14 mouse cellular contexts compared by ENCODE assay signal in genomic region chr17:14961557-14962154, GRCm38 (mm10). TPM values are rescaled to one million over a fixed set of nuclear protein-coding genes. Genes with fewer than 3 reads are reported as not detected.
A peak's percentile ranks its signal among the peaks of the same experiment; 100 is the strongest.
DNase-seq lines count a peak whose midpoint lies in the region; ATAC-seq and TF ChIP-seq lines count a peak whose summit lies in the region.
"Not testable (repeated sequence)": the region's sequence is repeated elsewhere in the genome, so short reads cannot be mapped to it uniquely, and the experiment has no call there.
"Had no signal": no experiment of that assay in that cellular context is flagged by ENCODE, and none has a peak within 500 bp of the region (broad histone marks: within the 10 kb centered on the region; RNA-seq: fewer than 3 reads in every experiment).

No protein-coding gene starts in this region.

- H3K9ac ChIP-seq in embryonic facial prominence, embryonic 13.5 days; forebrain, postnatal 0 days; hindbrain, embryonic 11.5 days (ENCODE audit: low read depth, low read length); intestine, postnatal 0 days (ENCODE audit: low read depth, low read length); liver, embryonic 12.5 days; neural tube, embryonic 11.5 days (ENCODE audit: low read length): not testable (repeated sequence)

- H3K4me3 ChIP-seq in embryonic facial prominence, embryonic 13.5 days; forebrain, postnatal 0 days (ENCODE audit: low read depth, low read length); hindbrain, embryonic 11.5 days (ENCODE audit: low read depth, low read length); intestine, postnatal 0 days (ENCODE audit: low read depth, low read length); liver, embryonic 12.5 days; neural tube, embryonic 11.5 days (ENCODE audit: low read depth, low read length): not testable (repeated sequence)

- H3K9me3 ChIP-seq in embryonic facial prominence, embryonic 13.5 days; forebrain, postnatal 0 days (ENCODE audit: low read length); hindbrain, embryonic 11.5 days (ENCODE audit: control insufficient read depth, low read length); intestine, postnatal 0 days (ENCODE audit: control insufficient read depth); liver, embryonic 12.5 days (replicated peaks); neural tube, embryonic 11.5 days (ENCODE audit: control insufficient read depth, low read length): not testable (repeated sequence)

- H3K36me3 ChIP-seq in embryonic facial prominence, embryonic 13.5 days = peaks cover 11% of the 10 kb centered on the region
- H3K36me3 ChIP-seq in forebrain, postnatal 0 days (ENCODE audit: insufficient read depth); hindbrain, embryonic 11.5 days (ENCODE audit: control insufficient read depth, insufficient read depth, low read length); intestine, postnatal 0 days (ENCODE audit: control insufficient read depth, insufficient read depth); neural tube, embryonic 11.5 days (ENCODE audit: control insufficient read depth, insufficient read depth, low read length): not testable (repeated sequence)
- H3K36me3 ChIP-seq in liver, embryonic 12.5 days = peaks cover 19% of the 10 kb centered on the region

- WGBS in embryonic facial prominence, embryonic 13.5 days = no CpG with 5 or more reads among the region's 44 CpGs
- WGBS in forebrain, postnatal 0 days = no CpG with 5 or more reads among the region's 44 CpGs
- no CpG with 5 or more reads among the region's 44 CpGs for WGBS in hindbrain, embryonic 11.5 days
- WGBS in intestine, postnatal 0 days = no CpG with 5 or more reads among the region's 44 CpGs
- WGBS in liver, embryonic 12.5 days (ENCODE audit: insufficient replicate concordance) = no CpG with 5 or more reads among the region's 44 CpGs
- WGBS in neural tube, embryonic 11.5 days = no CpG with 5 or more reads among the region's 44 CpGs

- H3K27me3 ChIP-seq in embryonic facial prominence, embryonic 13.5 days; forebrain, postnatal 0 days (ENCODE audit: insufficient read depth, low read length); hindbrain, embryonic 11.5 days (ENCODE audit: control insufficient read depth, insufficient read depth, low read length); intestine, postnatal 0 days (replicated peaks; ENCODE audit: control insufficient read depth, insufficient read depth, low read length); liver, embryonic 12.5 days (replicated peaks); neural tube, embryonic 11.5 days (ENCODE audit: control insufficient read depth, insufficient read depth, low read length): not testable (repeated sequence)

- not testable (repeated sequence) for H3K27ac ChIP-seq in embryonic facial prominence, embryonic 13.5 days; forebrain, postnatal 0 days (ENCODE audit: low read depth, low read length); hindbrain, embryonic 11.5 days (ENCODE audit: low read depth, low read length); intestine, postnatal 0 days (ENCODE audit: low read depth, low read length); liver, embryonic 12.5 days; neural tube, embryonic 11.5 days (ENCODE audit: low read depth, low read length)

- H3K4me2 ChIP-seq in embryonic facial prominence, embryonic 13.5 days; forebrain, postnatal 0 days (ENCODE audit: low read depth); hindbrain, embryonic 11.5 days (replicated peaks; ENCODE audit: low read depth, low read length); intestine, postnatal 0 days (replicated peaks; ENCODE audit: low read depth); liver, embryonic 12.5 days; neural tube, embryonic 11.5 days (ENCODE audit: low read depth): not testable (repeated sequence)

- ATAC-seq in embryonic facial prominence, embryonic 13.5 days (ENCODE audit: insufficient number of reproducible peaks, insufficient read depth, low FRiP score, low TSS enrichment, low read depth) = peak; percentile 90
- ATAC-seq in forebrain, postnatal 0 days = peak; percentile 94
- peak; percentile 92 for ATAC-seq in hindbrain, embryonic 11.5 days (ENCODE audit: low FRiP score)
- peak; percentile 62 for ATAC-seq in intestine, postnatal 0 days
- peak; percentile 65 for ATAC-seq in liver, embryonic 12.5 days
- ATAC-seq in megakaryocyte progenitor cell, adult 5-6 weeks (replicated peaks; ENCODE audit: poor library complexity) = peak; percentile 59
- peak; percentile 89 for ATAC-seq in neural tube, embryonic 11.5 days (ENCODE audit: insufficient read depth, low FRiP score, low TSS enrichment)

- DNase-seq in forebrain, postnatal 0 days; hindbrain, embryonic 11.5 days (ENCODE audit: low spot score); neural tube, embryonic 11.5 days (ENCODE audit: low spot score): not testable (repeated sequence)

- peaks cover 11% of the 10 kb centered on the region for H3K4me1 ChIP-seq in embryonic facial prominence, embryonic 13.5 days
- H3K4me1 ChIP-seq in forebrain, postnatal 0 days (ENCODE audit: insufficient read depth); hindbrain, embryonic 11.5 days (replicated peaks; ENCODE audit: control insufficient read depth, insufficient read depth, low read length); intestine, postnatal 0 days (replicated peaks; ENCODE audit: control insufficient read depth, insufficient read depth, low read length); neural tube, embryonic 11.5 days (ENCODE audit: control insufficient read depth, insufficient read depth, low read length): not testable (repeated sequence)
- H3K4me1 ChIP-seq in liver, embryonic 12.5 days = peaks cover 30% of the 10 kb centered on the region

- TF ChIP-seq CTCF in forebrain, postnatal 0 days (IDR thresholded peaks at IDR 0.05; ENCODE audit: low read depth); intestine, postnatal 0 days (IDR thresholded peaks at IDR 0.05; ENCODE audit: low read depth): not testable (repeated sequence)

RNA-seq across cellular contexts. Expression of gene Phf10, which starts 0.6 kb away (rescaled TPM):
- polyA plus RNA-seq in embryonic facial prominence, embryonic 13.5 days (2015; fragmentation: Nextera tagmentation; extraction: Ambion mirVana) = 33.5 and 36.0 TPM in 2 replicates
- total RNA-seq in forebrain, postnatal 0 days (2014; rRNA removed) = 59.3 and 61.7 TPM in 2 replicates
- polyA plus RNA-seq in forebrain, postnatal 0 days (2015; fragmentation: Nextera tagmentation; extraction: Ambion mirVana) = 12.0 and 13.2 TPM in 2 replicates
- polyA plus RNA-seq in hindbrain, embryonic 11.5 days (2014; fragmentation: Nextera tagmentation; extraction: Ambion mirVana) = 32.0 and 39.2 TPM in 2 replicates
- polyA plus RNA-seq in intestine, postnatal 0 days (2015; fragmentation: Nextera tagmentation; extraction: Ambion mirVana) = 27.9 and 29.3 TPM in 2 replicates
- polyA plus RNA-seq in liver, embryonic 12.5 days (2016; fragmentation: Nextera tagmentation; extraction: Ambion mirVana) = 119 TPM in 2 replicates
- 204 and 222 TPM in 2 replicates for total RNA-seq in megakaryocyte progenitor cell, adult 5-6 weeks (2015)
- 73.0 and 85.0 TPM in 2 replicates for total RNA-seq in megakaryocyte progenitor cell, adult 5-6 weeks (2017)
- 34.2 and 37.0 TPM in 2 replicates for polyA plus RNA-seq in neural tube, embryonic 11.5 days (2014; fragmentation: Nextera tagmentation; extraction: Ambion mirVana)

RNA-seq across cellular contexts. Expression of gene 9030025P20Rik, which starts 16.6 kb away (rescaled TPM):
- 9.6 and 11.3 TPM in 2 replicates for polyA plus RNA-seq in embryonic facial prominence, embryonic 13.5 days (2015; fragmentation: Nextera tagmentation; extraction: Ambion mirVana)
- 8.3 and 8.9 TPM in 2 replicates for total RNA-seq in forebrain, postnatal 0 days (2014; rRNA removed)
- 4.9 and 7.6 TPM in 2 replicates for polyA plus RNA-seq in forebrain, postnatal 0 days (2015; fragmentation: Nextera tagmentation; extraction: Ambion mirVana)
- 10.1 and 13.0 TPM in 2 replicates for polyA plus RNA-seq in hindbrain, embryonic 11.5 days (2014; fragmentation: Nextera tagmentation; extraction: Ambion mirVana)
- polyA plus RNA-seq in intestine, postnatal 0 days (2015; fragmentation: Nextera tagmentation; extraction: Ambion mirVana) = 6.8 and 7.3 TPM in 2 replicates
- polyA plus RNA-seq in liver, embryonic 12.5 days (2016; fragmentation: Nextera tagmentation; extraction: Ambion mirVana) = 6.2 and 7.1 TPM in 2 replicates
- total RNA-seq in megakaryocyte progenitor cell, adult 5-6 weeks (2015) = 3.7 and 4.0 TPM in 2 replicates
- 4.7 and 7.6 TPM in 2 replicates for total RNA-seq in megakaryocyte progenitor cell, adult 5-6 weeks (2017)
- 6.6 and 8.2 TPM in 2 replicates for polyA plus RNA-seq in neural tube, embryonic 11.5 days (2014; fragmentation: Nextera tagmentation; extraction: Ambion mirVana)

RNA-seq across cellular contexts. Expression of gene Gm3417, which starts 16.9 kb away (rescaled TPM):
- not detected in 2 replicates for polyA plus RNA-seq in embryonic facial prominence, embryonic 13.5 days (2015; fragmentation: Nextera tagmentation; extraction: Ambion mirVana)
- not detected in 2 replicates for total RNA-seq in forebrain, postnatal 0 days (2014; rRNA removed)
- 2.9 and 4.0 TPM in 2 replicates for polyA plus RNA-seq in forebrain, postnatal 0 days (2015; fragmentation: Nextera tagmentation; extraction: Ambion mirVana)
- 0.54 and 1.2 TPM in 2 replicates for polyA plus RNA-seq in hindbrain, embryonic 11.5 days (2014; fragmentation: Nextera tagmentation; extraction: Ambion mirVana)
- 0.65 and 3.1 TPM in 2 replicates for polyA plus RNA-seq in intestine, postnatal 0 days (2015; fragmentation: Nextera tagmentation; extraction: Ambion mirVana)
- 0.97 and 2.9 TPM in 2 replicates for polyA plus RNA-seq in liver, embryonic 12.5 days (2016; fragmentation: Nextera tagmentation; extraction: Ambion mirVana)
- total RNA-seq in megakaryocyte progenitor cell, adult 5-6 weeks (2015) = 0.24 and 0.52 TPM in 2 replicates
- total RNA-seq in megakaryocyte progenitor cell, adult 5-6 weeks (2017) = 1.1 TPM in 1 of 2 replicates, not detected in the other
- polyA plus RNA-seq in neural tube, embryonic 11.5 days (2014; fragmentation: Nextera tagmentation; extraction: Ambion mirVana) = not detected in 2 replicates
- total RNA-seq: adrenal gland, adult 18-20 months; gastrocnemius, postnatal 36 days; heart, postnatal 25 days; left cerebral cortex, postnatal 14 days had no signal
- polyA plus RNA-seq: brain, embryonic 14.5 days; frontal cortex, adult 2 months; urinary bladder, adult 2 months had no signal

RNA-seq across cellular contexts. Expression of gene 1600012H06Rik, which starts 18.7 kb away (rescaled TPM):
- 32.7 and 32.8 TPM in 2 replicates for polyA plus RNA-seq in embryonic facial prominence, embryonic 13.5 days (2015; fragmentation: Nextera tagmentation; extraction: Ambion mirVana)
- 21.1 and 24.2 TPM in 2 replicates for total RNA-seq in forebrain, postnatal 0 days (2014; rRNA removed)
- polyA plus RNA-seq in forebrain, postnatal 0 days (2015; fragmentation: Nextera tagmentation; extraction: Ambion mirVana) = 27.1 and 29.2 TPM in 2 replicates
- polyA plus RNA-seq in hindbrain, embryonic 11.5 days (2014; fragmentation: Nextera tagmentation; extraction: Ambion mirVana) = 34.9 and 39.4 TPM in 2 replicates
- 38.1 and 40.8 TPM in 2 replicates for polyA plus RNA-seq in intestine, postnatal 0 days (2015; fragmentation: Nextera tagmentation; extraction: Ambion mirVana)
- 13.7 and 15.3 TPM in 2 replicates for polyA plus RNA-seq in liver, embryonic 12.5 days (2016; fragmentation: Nextera tagmentation; extraction: Ambion mirVana)
- 11.0 and 13.0 TPM in 2 replicates for total RNA-seq in megakaryocyte progenitor cell, adult 5-6 weeks (2015)
- 9.5 and 12.2 TPM in 2 replicates for total RNA-seq in megakaryocyte progenitor cell, adult 5-6 weeks (2017)
- 31.6 and 36.2 TPM in 2 replicates for polyA plus RNA-seq in neural tube, embryonic 11.5 days (2014; fragmentation: Nextera tagmentation; extraction: Ambion mirVana)

RNA-seq across cellular contexts. Expression of gene Wdr27, which starts 18.7 kb away (rescaled TPM):
- polyA plus RNA-seq in embryonic facial prominence, embryonic 13.5 days (2015; fragmentation: Nextera tagmentation; extraction: Ambion mirVana) = 6.6 and 7.7 TPM in 2 replicates
- total RNA-seq in forebrain, postnatal 0 days (2014; rRNA removed) = 1.1 and 1.6 TPM in 2 replicates
- 9.5 and 10.0 TPM in 2 replicates for polyA plus RNA-seq in forebrain, postnatal 0 days (2015; fragmentation: Nextera tagmentation; extraction: Ambion mirVana)
- 6.0 and 6.2 TPM in 2 replicates for polyA plus RNA-seq in hindbrain, embryonic 11.5 days (2014; fragmentation: Nextera tagmentation; extraction: Ambion mirVana)
- polyA plus RNA-seq in intestine, postnatal 0 days (2015; fragmentation: Nextera tagmentation; extraction: Ambion mirVana) = 6.0 and 6.2 TPM in 2 replicates
- 1.6 and 2.1 TPM in 2 replicates for polyA plus RNA-seq in liver, embryonic 12.5 days (2016; fragmentation: Nextera tagmentation; extraction: Ambion mirVana)
- total RNA-seq in megakaryocyte progenitor cell, adult 5-6 weeks (2015) = 0.51 and 1.3 TPM in 2 replicates
- total RNA-seq in megakaryocyte progenitor cell, adult 5-6 weeks (2017) = 0.37 TPM in 1 of 2 replicates, not detected in the other
- polyA plus RNA-seq in neural tube, embryonic 11.5 days (2014; fragmentation: Nextera tagmentation; extraction: Ambion mirVana) = 4.4 and 4.7 TPM in 2 replicates
